Mouse (Mus musculus) midbrain, embryonic 11.5 days (tissue): Measurements from ENCODE around the gene Tsc22d2. TPM values are rescaled to one million over a fixed set of nuclear protein-coding genes. Genes with fewer than 3 reads are reported as not detected.
A peak's percentile ranks its signal among the peaks of the same experiment; 100 is the strongest.

Source experiments
- ATAC-seq: fragments of 200-750 bp; cut with Nextera tagmentation; 2 replicates; pipeline ENCODE4 v1.8.0; 2017; ENCODE audit warnings: moderate TSS enrichment, moderate library complexity; ENCODE audit not compliant: low FRiP score
- DNase-seq: peaks from one replicate; pipeline ENCODE4 v3.0.0; 2015; ENCODE audit warnings: low spot score; ENCODE audit errors: missing footprints
- H3K27ac ChIP-seq: fragments of 300-500 bp; sonication (generic); 2 replicates; pipeline ENCODE4 v1.5.1; 2014; ENCODE audit warnings: low read depth, low read length
- H3K27me3 ChIP-seq: fragments of 300-500 bp; sonication (generic); 2 replicates; pipeline ENCODE4 v1.6.1; 2014; ENCODE audit warnings: mild to moderate bottlenecking, low read length, moderate library complexity, mixed read lengths; ENCODE audit not compliant: control insufficient read depth, insufficient read depth
- H3K36me3 ChIP-seq: fragments of 300-500 bp; sonication (generic); 2 replicates; pipeline ENCODE4 v1.6.1; 2014; ENCODE audit warnings: mild to moderate bottlenecking, low read length, moderate library complexity, mixed read lengths; ENCODE audit not compliant: control insufficient read depth, insufficient read depth
- H3K4me1 ChIP-seq: fragments of 300-500 bp; sonication (generic); 2 replicates; pipeline ENCODE4 v1.6.1; 2014; ENCODE audit warnings: low read length; ENCODE audit not compliant: control insufficient read depth, insufficient read depth
- H3K4me2 ChIP-seq: fragments of 300-500 bp; sonication (generic); 2 replicates; pipeline ENCODE4 v1.6.1; 2014; ENCODE audit warnings: mild to moderate bottlenecking, moderate library complexity
- H3K4me3 ChIP-seq: fragments of 300-500 bp; sonication (generic); 2 replicates; pipeline ENCODE4 v1.5.1; 2014; ENCODE audit warnings: low read depth, low read length
- H3K9ac ChIP-seq: fragments of 300-500 bp; sonication (generic); 2 replicates; pipeline ENCODE4 v1.6.1; 2014; ENCODE audit warnings: low read length
- H3K9me3 ChIP-seq: fragments of 300-500 bp; sonication (generic); 2 replicates; pipeline ENCODE4 v1.6.1; 2016; ENCODE audit warnings: low read length; ENCODE audit not compliant: control insufficient read depth
- WGBS: fragments of 180-500 bp; shearing (Covaris S2); extraction: QIAGEN DNeasy Blood & Tissue Kit; methylation state at CpG from one replicate; pipeline ENCODE4 v1.1.7; 2014; 5-methylcytosine and 5-hydroxymethylcytosine counted together
- polyA plus RNA-seq: library from polyadenylated mRNA; unstranded; fragments of >200 nt; fragmentation: Nextera tagmentation; extraction: Ambion mirVana; gene quantifications from 2 replicates; pipeline ENCODE4 v1.2.1, GENCODE M21; 2014

Tsc22d2 gene
- polyA plus RNA-seq, 1 experiment from 2014 or later: 11.6 TPM

DNA sequence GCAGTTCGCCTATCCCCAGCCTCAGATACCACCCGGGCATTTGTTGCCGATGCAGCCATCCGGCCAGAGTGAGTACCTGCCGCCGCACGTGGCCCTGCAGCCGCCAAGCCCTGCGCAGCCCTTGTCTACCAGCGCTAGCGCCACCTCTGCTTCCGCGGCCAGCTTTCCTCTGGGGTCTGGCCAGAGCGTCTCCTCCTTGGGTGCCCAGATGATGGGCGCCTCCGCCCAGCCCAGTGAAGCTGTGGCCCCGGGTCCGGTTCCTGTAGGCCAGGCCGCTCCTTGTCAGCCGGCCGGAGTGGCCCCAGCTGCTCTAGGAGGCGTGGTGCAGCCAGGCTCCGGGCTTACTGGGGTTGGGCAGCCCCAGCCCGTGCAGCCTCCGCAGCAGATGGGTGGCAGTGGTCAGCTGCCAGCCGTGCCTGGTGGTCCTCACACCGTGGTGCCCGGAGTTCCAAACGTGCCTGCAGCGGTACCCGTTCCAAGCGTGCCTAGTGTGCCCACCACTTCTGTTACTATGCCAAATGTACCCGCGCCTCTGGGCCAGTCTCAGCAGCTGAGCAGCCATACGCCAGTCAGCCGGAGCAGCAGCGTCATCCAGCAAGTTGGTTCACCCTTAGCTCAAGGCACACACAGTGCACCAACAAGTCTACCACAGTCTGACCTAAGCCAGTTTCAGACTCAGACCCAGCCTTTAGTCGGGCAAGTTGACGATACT, 2.4 kb downstream of the Tsc22d2 start:
- Histone ChIP-seq H3K4me2 (peak overlapping the region; percentile 95), H3K27me3 (no peaks in the 10 kb centered on the region), H3K9me3 (no peaks in the 10 kb centered on the region), H3K27ac (peak overlapping the region; percentile 44), H3K36me3 (no peaks in the 10 kb centered on the region), H3K4me1 (peaks cover 14% of the 10 kb centered on the region), H3K9ac (peak overlapping the region; percentile 70), H3K4me3 (peak overlapping the region; percentile 96)
- WGBS: 1% methylated on average over 39 of the region's 39 CpGs
- ATAC-seq (peak; percentile 34), DNase-seq (peak; percentile 95)

DNA sequence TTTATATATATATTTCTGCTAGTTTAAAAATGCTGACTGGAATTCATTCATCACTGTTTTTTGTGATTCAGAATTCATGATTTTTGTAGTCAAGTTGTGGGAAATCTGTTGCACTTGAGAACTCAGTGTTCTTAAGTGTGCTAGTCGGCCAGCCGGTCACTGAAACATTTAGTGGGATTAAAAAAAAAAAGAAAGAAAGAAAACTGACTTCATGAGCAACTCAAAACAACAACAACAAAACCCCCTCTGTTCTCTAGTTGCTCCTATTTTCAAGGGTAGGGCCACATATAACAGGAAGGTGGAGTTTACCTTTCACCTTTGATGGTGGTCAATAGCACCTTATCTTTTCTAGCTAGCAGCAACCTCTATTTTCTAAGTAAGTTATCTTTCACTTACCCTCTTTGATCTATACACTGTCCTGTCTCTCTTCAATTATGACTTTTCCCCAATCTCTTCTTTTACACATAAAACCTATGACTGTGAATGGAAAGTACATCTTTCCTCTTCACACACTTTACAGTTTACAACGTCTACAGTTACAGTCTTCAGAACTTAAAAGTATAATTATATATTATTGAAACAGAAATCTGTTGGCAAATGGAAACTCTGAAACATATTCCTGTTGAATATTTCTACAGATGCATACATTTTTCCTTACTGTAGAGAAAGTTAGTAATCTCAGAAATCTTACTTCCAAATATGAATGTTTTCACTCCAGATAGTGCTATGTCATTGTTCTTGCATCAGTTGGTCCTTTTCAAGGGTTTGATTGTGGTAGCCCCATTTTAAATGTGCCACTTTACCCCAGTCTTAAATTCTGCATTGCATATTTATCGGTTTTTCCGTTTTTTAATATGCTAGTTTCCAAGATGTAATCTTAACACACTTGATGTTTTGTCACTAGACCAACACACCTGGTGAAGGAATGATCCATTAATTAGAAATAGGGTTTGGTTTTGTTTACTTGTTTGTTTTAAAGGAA, 4.5 kb downstream of the Tsc22d2 start:
- peak overlapping the region; percentile 95 for H3K4me2 ChIP-seq
- no peak overlapping the region for H3K27ac ChIP-seq
- WGBS: 38% methylated on average over 5 of the region's 5 CpGs
- DNase-seq (no peak), ATAC-seq (no peak)
- 0 out of 2 replicates have a peak overlapping the region, but pooled peaks have one; percentile 24 for H3K9ac ChIP-seq
- peak overlapping the region; percentile 96 for H3K4me3 ChIP-seq
- H3K4me1 ChIP-seq: peaks cover 17% of the 10 kb centered on the region
- no peaks in the 10 kb centered on the region for H3K27me3 ChIP-seq
- H3K36me3 ChIP-seq: no peaks in the 10 kb centered on the region
- no peaks in the 10 kb centered on the region for H3K9me3 ChIP-seq

GRCm38 (mm10) chr3:58428861-58429260, 14.3 kb downstream of the Tsc22d2 start:
- H3K9ac ChIP-seq: no peak overlapping the region
- H3K4me1 ChIP-seq: no peaks in the 10 kb centered on the region
- 87% methylated on average over 1 of the region's 1 CpGs for WGBS
- ATAC-seq (no peak), DNase-seq (no peak)
- no peak overlapping the region for H3K4me3 ChIP-seq
- no peak overlapping the region for H3K27ac ChIP-seq
- no peaks in the 10 kb centered on the region for H3K9me3 ChIP-seq
- H3K36me3 ChIP-seq: no peaks in the 10 kb centered on the region
- no peak overlapping the region for H3K4me2 ChIP-seq
- H3K27me3 ChIP-seq: no peaks in the 10 kb centered on the region

GRCm38 (mm10) chr3:58434414-58434813, 19.9 kb downstream of the Tsc22d2 start:
- H3K27ac ChIP-seq: no peak overlapping the region
- no peak for ATAC-seq

DNA sequence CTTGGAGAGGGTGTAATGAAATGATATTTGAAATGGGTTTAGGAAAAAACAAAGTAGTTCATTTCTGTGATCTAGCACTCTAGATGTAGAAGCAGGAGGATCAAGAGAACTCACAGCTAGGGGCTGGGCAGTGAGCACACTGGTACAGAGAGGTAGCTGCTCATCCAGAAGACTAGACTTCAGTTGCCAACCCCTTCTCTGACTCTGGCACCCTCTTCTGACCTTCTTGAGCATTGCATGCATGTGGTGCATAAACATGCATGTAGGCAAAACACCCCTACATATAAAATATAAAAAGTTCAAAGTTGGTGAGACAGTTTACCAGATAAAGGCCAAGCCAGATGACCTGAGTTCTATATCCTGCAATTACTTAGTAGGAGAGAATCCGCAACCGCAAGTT, 33.7 kb downstream of the Tsc22d2 start:
- Histone ChIP-seq H3K27me3 (no peaks in the 10 kb centered on the region), H3K9ac (no peak overlapping the region), H3K4me3 (no peak overlapping the region), H3K36me3 (no peaks in the 10 kb centered on the region), H3K4me1 (no peaks in the 10 kb centered on the region), H3K9me3 (no peaks in the 10 kb centered on the region), H3K4me2 (no peak overlapping the region), H3K27ac (no peak overlapping the region)
- WGBS: 99% methylated on average over 2 of the region's 2 CpGs
- DNase-seq (no peak), ATAC-seq (no peak)

More at GRCm38 (mm10) chr3:58434414-58434813, 19.9 kb downstream of the Tsc22d2 start:
- WGBS: 93% methylated on average over 2 of the region's 2 CpGs
- Histone ChIP-seq H3K4me1 (no peaks in the 10 kb centered on the region), H3K9ac (no peak overlapping the region), H3K9me3 (no peaks in the 10 kb centered on the region), H3K4me2 (no peak overlapping the region), H3K4me3 (no peak overlapping the region), H3K36me3 (no peaks in the 10 kb centered on the region), H3K27me3 (no peaks in the 10 kb centered on the region)
- DNase-seq: no peak

DNA sequence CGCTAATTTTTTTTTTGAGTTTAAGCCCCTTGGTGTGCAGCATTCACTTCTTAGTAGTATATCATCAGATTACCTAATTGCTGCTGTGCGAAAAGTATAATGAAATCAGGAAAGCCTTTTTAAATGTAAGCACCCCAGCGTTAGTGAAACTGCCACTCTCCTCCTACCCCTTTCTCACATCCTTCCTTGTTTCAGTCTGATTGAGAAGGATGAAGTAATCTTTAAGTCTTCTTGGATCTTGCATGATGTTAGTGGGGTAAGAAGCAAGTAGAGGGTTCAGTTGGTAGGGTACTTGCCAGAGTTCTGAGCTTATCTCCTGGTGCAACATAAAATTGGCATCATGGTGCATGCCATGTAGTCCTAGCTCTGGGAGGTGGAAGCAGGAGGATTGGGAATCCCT, 35.0 kb downstream of the Tsc22d2 start:
- Histone ChIP-seq H3K4me2 (no peak overlapping the region), H3K4me1 (no peaks in the 10 kb centered on the region), H3K27me3 (no peaks in the 10 kb centered on the region), H3K36me3 (no peaks in the 10 kb centered on the region), H3K9me3 (no peaks in the 10 kb centered on the region), H3K9ac (no peak overlapping the region), H3K27ac (no peak overlapping the region), H3K4me3 (no peak overlapping the region)
- WGBS: 98% methylated on average over 3 of the region's 3 CpGs
- ATAC-seq: no peak
- no peak for DNase-seq

- Histone ChIP-seq H3K36me3 (no peaks in the 10 kb centered on the region), H3K4me1 (no peaks in the 10 kb centered on the region), H3K27ac (no peak overlapping the region), H3K4me2 (no peak overlapping the region), H3K9ac (no peak overlapping the region), H3K9me3 (no peaks in the 10 kb centered on the region), H3K27me3 (no peaks in the 10 kb centered on the region), H3K4me3 (no peak overlapping the region)
- DNase-seq (no peak), ATAC-seq (no peak)
- WGBS: 90% methylated on average over 4 of the region's 4 CpGs
These were observed 40.1 kb downstream of the Tsc22d2 start for GRCm38 (mm10) chr3:58454414-58455205.

DNA sequence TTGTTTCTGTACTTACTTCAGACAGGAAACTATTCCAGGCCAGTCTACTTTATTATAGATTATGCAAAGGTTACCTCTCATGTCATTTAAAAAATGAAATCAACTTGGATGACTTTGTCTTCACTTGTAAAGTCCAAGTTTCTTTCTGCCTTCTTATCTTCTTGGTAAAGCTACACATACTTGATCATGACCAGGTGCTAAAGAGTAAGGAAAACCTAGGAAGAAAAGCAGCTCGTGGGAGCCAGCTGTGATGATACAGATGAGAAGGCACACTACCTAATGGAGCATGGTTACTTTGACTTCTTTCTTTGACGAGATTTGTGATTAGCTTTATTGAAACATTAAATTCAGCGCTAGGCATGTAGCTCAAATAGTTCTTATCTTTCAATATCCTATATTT, 40.7 kb downstream of the Tsc22d2 start:
- ATAC-seq (no peak), DNase-seq (no peak)
- Histone ChIP-seq H3K36me3 (no peaks in the 10 kb centered on the region), H3K27ac (no peak overlapping the region), H3K9ac (no peak overlapping the region), H3K4me2 (no peak overlapping the region), H3K27me3 (no peaks in the 10 kb centered on the region), H3K4me3 (no peak overlapping the region), H3K9me3 (no peaks in the 10 kb centered on the region), H3K4me1 (no peaks in the 10 kb centered on the region)
- 87% methylated on average over 3 of the region's 3 CpGs for WGBS
